Mouse (Mus musculus): ENCODE measurements around the gene Spaca6.

Gene Spaca6

GRCm38 (mm10) chr17:17849906-17850712 is 23.2 kb downstream of the Spaca6 start:
- Histone ChIP-seq H3K36me3 (ENCODE audit: insufficient read depth, low read length) (no peaks in the 10 kb centered on the region), H3K4me1 (replicated peaks; ENCODE audit: low read depth, low read length) (peaks cover 24% of the 10 kb centered on the region), H3K9me3 (ENCODE audit: low read length) (no peaks in the 10 kb centered on the region), H3K27me3 (ENCODE audit: insufficient read depth, low read length) (peaks cover 57% of the 10 kb centered on the region), H3K4me3 (replicated peaks; ENCODE audit: low read length) (peak overlapping the region; percentile 80)
- TF ChIP-seq CTCF (conservative IDR thresholded peaks at IDR 0.05; ENCODE audit: low read length): no peak
- TF ChIP-seq POU5F1 (IDR thresholded peaks at IDR 0.05; ENCODE audit: borderline replicate concordance, low read length): no peak
- no peak for TF ChIP-seq NANOG (IDR thresholded peaks at IDR 0.05; ENCODE audit: borderline replicate concordance, low read length)

DNA sequence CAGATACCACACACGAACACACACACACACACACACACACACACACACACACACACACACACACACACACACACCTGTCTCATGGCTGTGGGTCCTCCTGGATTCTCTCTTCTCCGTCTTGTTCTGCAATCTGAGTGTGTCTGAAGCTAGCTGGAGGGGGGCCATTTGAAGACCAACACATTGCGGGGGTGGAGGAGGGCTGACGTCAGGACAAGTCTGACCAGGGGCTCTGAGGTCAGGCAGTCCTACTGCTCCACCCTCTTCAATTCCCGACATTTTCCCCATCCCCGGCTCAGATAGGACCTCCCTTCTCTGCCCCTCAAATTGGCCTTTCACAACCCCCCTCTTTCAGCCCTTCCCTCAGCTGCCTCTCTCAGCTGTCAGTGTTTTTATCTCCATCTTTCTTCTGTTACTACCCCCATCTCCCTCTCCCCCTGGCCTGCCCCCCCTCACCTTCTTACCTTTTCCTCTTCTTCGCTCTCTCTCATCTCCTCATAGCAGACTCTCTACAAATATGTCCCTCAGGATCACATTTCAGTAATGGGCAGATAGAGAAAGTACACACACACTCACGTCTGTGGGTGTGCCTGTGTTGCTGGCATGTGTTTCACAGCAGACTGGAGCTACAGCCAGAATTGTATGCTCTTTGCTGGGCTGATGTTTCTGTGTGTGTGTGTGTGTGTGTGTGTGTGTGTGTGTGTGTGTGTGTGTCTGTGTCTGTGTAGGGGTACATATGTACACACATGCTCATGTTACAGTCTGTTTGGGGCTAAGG is 28.3 kb downstream of the Spaca6 start, which contains the start of gene Has1:
Gene Has1 (minus strand): TSS at position 142 of the 775 bp plus-strand sequence.
- Histone ChIP-seq H3K9me3 (ENCODE audit: low read length) (no peaks in the 10 kb centered on the region), H3K4me1 (replicated peaks; ENCODE audit: low read depth, low read length) (peaks cover 4% of the 10 kb centered on the region), H3K27me3 (ENCODE audit: insufficient read depth, low read length) (peaks cover 34% of the 10 kb centered on the region), H3K36me3 (ENCODE audit: insufficient read depth, low read length) (no peaks in the 10 kb centered on the region), H3K4me3 (replicated peaks; ENCODE audit: low read length) (no peak within 1 kb of the TSS)
- no peak for TF ChIP-seq CTCF (conservative IDR thresholded peaks at IDR 0.05; ENCODE audit: low read length)
- no peak for TF ChIP-seq POU5F1 (IDR thresholded peaks at IDR 0.05; ENCODE audit: borderline replicate concordance, low read length)
- no peak for TF ChIP-seq NANOG (IDR thresholded peaks at IDR 0.05; ENCODE audit: borderline replicate concordance, low read length)

GRCm38 (mm10) chr17:17856612-17857011 is 29.7 kb downstream of the Spaca6 start:
- Histone ChIP-seq H3K4me3 (replicated peaks; ENCODE audit: low read length) (no peak overlapping the region), H3K27me3 (ENCODE audit: insufficient read depth, low read length) (peaks cover 22% of the 10 kb centered on the region), H3K4me1 (replicated peaks; ENCODE audit: low read depth, low read length) (no peaks in the 10 kb centered on the region; the same call in 1 of the 2 replicates), H3K36me3 (ENCODE audit: insufficient read depth, low read length) (no peaks in the 10 kb centered on the region), H3K9me3 (ENCODE audit: low read length) (no peaks in the 10 kb centered on the region)
- TF ChIP-seq POU5F1 (IDR thresholded peaks at IDR 0.05; ENCODE audit: borderline replicate concordance, low read length) (no peak), CTCF (conservative IDR thresholded peaks at IDR 0.05; ENCODE audit: low read length) (no peak), NANOG (IDR thresholded peaks at IDR 0.05; ENCODE audit: borderline replicate concordance, low read length) (no peak)

- TF ChIP-seq POU5F1 (IDR thresholded peaks at IDR 0.05; ENCODE audit: borderline replicate concordance, low read length) (no peak), NANOG (IDR thresholded peaks at IDR 0.05; ENCODE audit: borderline replicate concordance, low read length) (no peak), CTCF (conservative IDR thresholded peaks at IDR 0.05; ENCODE audit: low read length) (no peak)
- H3K4me1 ChIP-seq (replicated peaks; ENCODE audit: low read depth, low read length): no peaks in the 10 kb centered on the region; the same call in 1 of the 2 replicates
These were observed 30.5 kb downstream of the Spaca6 start for GRCm38 (mm10) chr17:17857446-17857845.

DNA sequence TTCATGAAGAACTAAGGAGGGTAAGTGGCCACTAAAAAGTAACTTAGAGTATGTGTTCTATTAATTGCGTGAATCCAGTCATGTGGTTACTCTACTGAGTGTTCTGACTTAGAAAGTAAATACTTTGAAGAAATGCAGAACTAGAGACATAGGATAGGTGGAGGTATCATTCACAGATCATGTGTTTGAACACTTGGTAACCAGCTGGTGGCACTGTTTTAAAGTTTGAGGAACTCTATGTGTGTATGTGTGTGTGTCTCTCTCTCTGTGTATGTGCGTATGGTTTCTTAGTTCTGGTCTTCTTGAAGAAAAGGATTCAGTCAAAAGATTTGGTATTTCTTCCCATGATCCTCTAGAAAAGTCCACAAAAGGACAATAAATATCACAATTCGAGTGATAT is 33.2 kb downstream of the Spaca6 start:
- no peaks in the 10 kb centered on the region; the same call in 1 of the 2 replicates for H3K4me1 ChIP-seq (replicated peaks; ENCODE audit: low read depth, low read length)
- peaks cover 13% of the 10 kb centered on the region for H3K27me3 ChIP-seq (ENCODE audit: insufficient read depth, low read length)
- TF ChIP-seq NANOG (IDR thresholded peaks at IDR 0.05; ENCODE audit: borderline replicate concordance, low read length): no peak
- TF ChIP-seq POU5F1 (IDR thresholded peaks at IDR 0.05; ENCODE audit: borderline replicate concordance, low read length): no peak
- no peak for TF ChIP-seq CTCF (conservative IDR thresholded peaks at IDR 0.05; ENCODE audit: low read length)
- H3K9me3 ChIP-seq (ENCODE audit: low read length): no peaks in the 10 kb centered on the region
- no peak overlapping the region for H3K4me3 ChIP-seq (replicated peaks; ENCODE audit: low read length)
- no peaks in the 10 kb centered on the region for H3K36me3 ChIP-seq (ENCODE audit: insufficient read depth, low read length)

More at GRCm38 (mm10) chr17:17857446-17857845, 30.5 kb downstream of the Spaca6 start:
- no peaks in the 10 kb centered on the region for H3K9me3 ChIP-seq (ENCODE audit: low read length)
- H3K27me3 ChIP-seq (ENCODE audit: insufficient read depth, low read length): peaks cover 17% of the 10 kb centered on the region
- H3K4me3 ChIP-seq (replicated peaks; ENCODE audit: low read length): no peak overlapping the region
- H3K36me3 ChIP-seq (ENCODE audit: insufficient read depth, low read length): no peaks in the 10 kb centered on the region

DNA sequence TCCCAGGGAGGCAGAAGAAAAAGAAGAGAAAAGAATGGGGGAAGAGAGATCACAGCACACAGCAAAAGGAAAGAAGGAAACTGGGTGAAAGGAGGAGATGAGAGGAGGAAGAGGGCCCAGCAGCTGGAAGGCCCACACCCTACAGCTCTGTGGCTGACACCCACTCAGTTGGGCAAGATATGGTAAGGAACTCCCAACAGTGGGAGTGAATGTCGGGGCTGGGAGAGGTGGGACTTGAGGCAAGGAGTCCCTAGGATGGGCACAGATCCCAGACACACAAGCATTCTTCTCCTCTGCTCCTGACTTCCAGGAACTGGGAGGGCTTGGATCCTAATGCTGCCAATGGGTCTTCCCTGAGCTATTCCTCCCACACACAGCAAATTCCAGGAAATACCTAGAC is 35.4 kb downstream of the Spaca6 start:
- H3K9me3 ChIP-seq (ENCODE audit: low read length): no peaks in the 10 kb centered on the region
- no peaks in the 10 kb centered on the region for H3K27me3 ChIP-seq (ENCODE audit: insufficient read depth, low read length)
- H3K36me3 ChIP-seq (ENCODE audit: insufficient read depth, low read length): no peaks in the 10 kb centered on the region
- TF ChIP-seq CTCF (conservative IDR thresholded peaks at IDR 0.05; ENCODE audit: low read length) (no peak), POU5F1 (IDR thresholded peaks at IDR 0.05; ENCODE audit: borderline replicate concordance, low read length) (no peak), NANOG (IDR thresholded peaks at IDR 0.05; ENCODE audit: borderline replicate concordance, low read length) (no peak)
- H3K4me1 ChIP-seq (replicated peaks; ENCODE audit: low read depth, low read length): no peaks in the 10 kb centered on the region
- no peak overlapping the region for H3K4me3 ChIP-seq (replicated peaks; ENCODE audit: low read length)

DNA sequence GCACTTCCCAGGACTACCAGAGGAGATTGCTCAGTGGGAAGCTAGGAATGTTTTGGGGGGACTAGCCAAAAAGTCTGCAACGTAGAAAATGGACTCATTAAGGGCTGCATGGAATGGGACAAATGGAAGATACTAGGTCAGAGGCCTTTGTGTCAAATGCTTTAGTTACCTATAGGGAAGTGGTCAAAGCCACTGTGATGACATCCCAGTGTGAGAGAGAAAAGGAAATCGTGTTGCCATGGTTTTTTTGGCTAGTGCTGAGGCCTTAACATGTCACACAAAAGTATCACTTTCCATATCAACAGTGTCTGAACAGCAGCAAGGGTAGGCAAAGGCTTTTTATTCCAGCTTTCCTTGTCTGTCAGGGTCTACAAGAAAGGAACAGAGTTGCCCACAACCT is 38.2 kb downstream of the Spaca6 start:
- Histone ChIP-seq H3K4me3 (replicated peaks; ENCODE audit: low read length) (no peak overlapping the region), H3K9me3 (ENCODE audit: low read length) (no peaks in the 10 kb centered on the region), H3K36me3 (ENCODE audit: insufficient read depth, low read length) (no peaks in the 10 kb centered on the region), H3K27me3 (ENCODE audit: insufficient read depth, low read length) (no peaks in the 10 kb centered on the region), H3K4me1 (replicated peaks; ENCODE audit: low read depth, low read length) (no peaks in the 10 kb centered on the region)
- TF ChIP-seq CTCF (conservative IDR thresholded peaks at IDR 0.05; ENCODE audit: low read length) (no peak), NANOG (IDR thresholded peaks at IDR 0.05; ENCODE audit: borderline replicate concordance, low read length) (no peak), POU5F1 (IDR thresholded peaks at IDR 0.05; ENCODE audit: borderline replicate concordance, low read length) (no peak)

- H3K4me1 ChIP-seq (replicated peaks; ENCODE audit: low read depth, low read length): no peaks in the 10 kb centered on the region
- no peaks in the 10 kb centered on the region for H3K36me3 ChIP-seq (ENCODE audit: insufficient read depth, low read length)
- H3K9me3 ChIP-seq (ENCODE audit: low read length): no peaks in the 10 kb centered on the region
- H3K27me3 ChIP-seq (ENCODE audit: insufficient read depth, low read length): no peaks in the 10 kb centered on the region
- no peak overlapping the region for H3K4me3 ChIP-seq (replicated peaks; ENCODE audit: low read length)
- TF ChIP-seq CTCF (conservative IDR thresholded peaks at IDR 0.05; ENCODE audit: low read length): no peak
- no peak for TF ChIP-seq POU5F1 (IDR thresholded peaks at IDR 0.05; ENCODE audit: borderline replicate concordance, low read length)
- TF ChIP-seq NANOG (IDR thresholded peaks at IDR 0.05; ENCODE audit: borderline replicate concordance, low read length): no peak
These were observed 40.0 kb downstream of the Spaca6 start for GRCm38 (mm10) chr17:17866801-17867469.

All from E14TG2a.4 (cell line).